Mouse (Mus musculus) thymus, adult 2 months (tissue): ENCODE measurements around the gene Mdh1.

Source experiments
- CTCF ChIP-seq: fragments of 200-500 bp; IDR thresholded peaks from 2 replicates; pipeline ENCODE4 v1.5.1; 2012; ENCODE audit warnings: mild to moderate bottlenecking, control low read depth, low read length, moderate library complexity, borderline replicate concordance; ENCODE audit not compliant: control insufficient read depth, poor library complexity, insufficient read depth; ENCODE audit errors: extremely low read depth
- POLR2A ChIP-seq: fragments of 200-500 bp; IDR thresholded peaks from 2 replicates; pipeline ENCODE4 v1.6.1; 2012; ENCODE audit warnings: mild to moderate bottlenecking, low read length, control low read depth, moderate library complexity; ENCODE audit not compliant: control insufficient read depth, poor library complexity, insufficient read depth; ENCODE audit errors: extremely low read depth

DNA sequence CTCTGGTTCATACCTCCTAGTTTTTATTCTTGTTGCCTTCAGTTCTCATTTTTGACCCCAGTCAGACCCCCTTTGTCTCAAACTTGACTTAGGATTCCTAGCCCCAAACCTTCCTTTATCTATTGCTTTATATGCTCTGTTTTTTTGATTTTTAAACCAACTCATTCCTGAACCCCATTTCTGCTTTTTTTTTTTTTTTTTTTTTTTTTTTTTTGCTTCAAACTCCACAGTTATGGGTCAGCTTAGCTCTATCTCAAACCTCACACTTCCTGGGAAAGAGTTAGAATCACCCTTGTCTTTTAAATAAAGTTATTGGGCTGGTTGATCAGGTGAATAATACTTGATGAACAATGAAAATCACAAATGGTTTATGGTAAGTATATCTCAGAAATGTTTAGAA, 24.6 kb downstream of the Mdh1 start:
- TF ChIP-seq POLR2A (no peak), CTCF (no peak)
